Mouse (Mus musculus) myocyte (in vitro differentiated cells): ENCODE data around the gene Gpm6a.

Experiments
- CEBPB ChIP-seq: IDR thresholded peaks from 2 replicates; pipeline ENCODE4 v1.6.1; 2011; ENCODE audit warnings: mild to moderate bottlenecking, moderate library complexity; ENCODE audit not compliant: poor library complexity, insufficient read depth, severe bottlenecking
- E2F4 ChIP-seq: IDR thresholded peaks from one replicate; pipeline ENCODE4 v1.6.1; 2011; ENCODE audit warnings: mild to moderate bottlenecking, control low read depth, moderate library complexity; ENCODE audit not compliant: insufficient read depth
- MAX ChIP-seq: IDR thresholded peaks from one replicate; pipeline ENCODE4 v1.6.1; 2011; ENCODE audit warnings: low read depth, mild to moderate bottlenecking, control low read depth
- MYOD1 ChIP-seq, 3 experiments: IDR thresholded peaks; one replicate each; pipeline ENCODE4 v1.6.1; 2011; ENCODE audit warnings: control low read depth in 2 of 3, low read depth in 2 of 3, mild to moderate bottlenecking in 2 of 3, moderate library complexity in 1 of 3; ENCODE audit not compliant: insufficient read length in 2 of 3, control insufficient read depth in 1 of 3
- MYOG ChIP-seq, 3 experiments: IDR thresholded peaks; one replicate each; pipeline ENCODE4 v1.6.1; 2011; ENCODE audit warnings: control low read depth in 2 of 3, low read depth in 2 of 3, mild to moderate bottlenecking in 2 of 3; ENCODE audit not compliant: insufficient read length in 2 of 3, control insufficient read depth in 1 of 3, insufficient read depth in 1 of 3
- POLR2A ChIP-seq: IDR thresholded peaks from one replicate; pipeline ENCODE4 v1.6.1; 2011; ENCODE audit warnings: low read depth, mild to moderate bottlenecking, control low read depth, moderate library complexity; ENCODE audit not compliant: insufficient read length
- POLR2AphosphoS2 ChIP-seq: IDR thresholded peaks from one replicate; pipeline ENCODE4 v1.6.1; 2011; ENCODE audit warnings: low read depth, control low read depth; ENCODE audit not compliant: insufficient read length
- REST ChIP-seq: IDR thresholded peaks from one replicate; pipeline ENCODE4 v1.6.1; 2011; ENCODE audit warnings: mild to moderate bottlenecking, control low read depth, moderate library complexity; ENCODE audit not compliant: insufficient read depth, insufficient read length
- SRF ChIP-seq: IDR thresholded peaks from one replicate; pipeline ENCODE4 v1.6.1; 2011; ENCODE audit warnings: low read depth; ENCODE audit not compliant: control insufficient read depth, insufficient read length
- TCF12 ChIP-seq: IDR thresholded peaks from one replicate; pipeline ENCODE4 v1.6.1; 2011; ENCODE audit warnings: mild to moderate bottlenecking, control low read depth; ENCODE audit not compliant: poor library complexity, insufficient read depth, severe bottlenecking
- TCF3 ChIP-seq: IDR thresholded peaks from one replicate; pipeline ENCODE4 v1.6.1; 2011; ENCODE audit warnings: low read depth, control low read depth; ENCODE audit not compliant: insufficient read length
- USF1 ChIP-seq: IDR thresholded peaks from one replicate; pipeline ENCODE4 v1.6.1; 2011; ENCODE audit warnings: low read depth, mild to moderate bottlenecking, control low read depth, moderate library complexity

- TF ChIP-seq MYOD1 (IDR thresholded peaks at IDR 0.05; ENCODE audit: control insufficient read depth in 1 of 3, insufficient read length in 2 of 3, low read depth in 2 of 3) (no peak), POLR2A (no peak), E2F4 (no peak), CEBPB (no peak), POLR2AphosphoS2 (no peak), USF1 (no peak), MAX (no peak), SRF (no peak), MYOG (IDR thresholded peaks at IDR 0.05; ENCODE audit: control insufficient read depth in 1 of 3, insufficient read depth in 1 of 3, insufficient read length in 2 of 3, low read depth in 2 of 3) (no peak), REST (no peak), TCF12 (no peak), TCF3 (no peak)
Observed at GRCm38 (mm10) chr8:54912891-54913290, 41.8 kb upstream of the Gpm6a start.
